In genomic region chr9:31211690-31212499, GRCm38 (mm10) we compare ENCODE assay signal across 8 mouse cellular contexts. TPM values are rescaled to one million over a fixed set of nuclear protein-coding genes. Genes with fewer than 3 reads are reported as not detected.
DNase-seq lines count a peak whose midpoint lies in the region; ATAC-seq lines count a peak whose summit lies in the region.

Aplp2 (minus strand) TSS chr9:31211815.

- DNase-seq in Muller cell, postnatal 12 days (ENCODE audit: inconsistent ontology term) = peak; percentile 98
- peak; percentile 99 for DNase-seq in cerebellum, adult 9-11 months
- DNase-seq in frontal cortex, adult 2 months (ENCODE audit: extremely low spot score in 1 of 2, low spot score in 1 of 2) = peak; percentile 97 to 99
- peak; percentile 98 for DNase-seq in hindbrain, embryonic 11.5 days (ENCODE audit: low spot score)
- peak; percentile 96 to 97 for DNase-seq in layer of hippocampus, postnatal 10 days (ENCODE audit: low spot score in 2 of 2)
- peak; percentile 99 for DNase-seq in lung, postnatal 10 days
- peak; percentile 97 for DNase-seq in ovary, postnatal 36 days (ENCODE audit: low spot score)
- peak; percentile 97 for DNase-seq in thymus, postnatal 25 days

- no peaks in the 10 kb centered on the region for H3K4me1 ChIP-seq in hindbrain, embryonic 11.5 days (replicated peaks; ENCODE audit: control insufficient read depth, insufficient read depth, low read length)

- H3K36me3 ChIP-seq in hindbrain, embryonic 11.5 days (ENCODE audit: control insufficient read depth, insufficient read depth, low read length) = no peaks in the 10 kb centered on the region

- WGBS in hindbrain, embryonic 11.5 days = under 1% methylated on average over 63 of the region's 63 CpGs

- H3K4me2 ChIP-seq in hindbrain, embryonic 11.5 days (replicated peaks; ENCODE audit: low read depth, low read length) = peak within 1 kb of the TSS; percentile 73

- no peaks in the 10 kb centered on the region for H3K27me3 ChIP-seq in hindbrain, embryonic 11.5 days (ENCODE audit: control insufficient read depth, insufficient read depth, low read length)

- H3K27ac ChIP-seq in hindbrain, embryonic 11.5 days (ENCODE audit: low read depth, low read length) = peak within 1 kb of the TSS; percentile 93

- peak; percentile 99 for ATAC-seq in hindbrain, embryonic 11.5 days (ENCODE audit: low FRiP score)

- peak within 1 kb of the TSS; percentile 92 for H3K9ac ChIP-seq in hindbrain, embryonic 11.5 days (ENCODE audit: low read depth, low read length)

- peak within 1 kb of the TSS; percentile 89 for H3K4me3 ChIP-seq in hindbrain, embryonic 11.5 days (ENCODE audit: low read depth, low read length)

- H3K9me3 ChIP-seq in hindbrain, embryonic 11.5 days (ENCODE audit: control insufficient read depth, low read length) = no peaks in the 10 kb centered on the region

RNA-seq across cellular contexts. Expression of gene Aplp2, which starts in this region (rescaled TPM):
- polyA plus RNA-seq in frontal cortex, adult 2 months (2012; rRNA removed) = 788 and 803 TPM in 2 replicates
- 240 and 278 TPM in 2 replicates for polyA plus RNA-seq in hindbrain, embryonic 11.5 days (2014; fragmentation: Nextera tagmentation; extraction: Ambion mirVana)
- total RNA-seq in layer of hippocampus, postnatal 10 days (2021) = 100 to 1,000 TPM; 420 to 448 TPM

Comparison
In these comparisons a context has a peak if more than half of its experiments do, and no peak if none do; other contexts are left out.
1. Peak in every context shown above with its lines: DNase-seq, ATAC-seq, H3K4me3 ChIP-seq and H3K27ac ChIP-seq.